8 mouse cellular contexts compared by ENCODE assay signal in the genomic region with DNA sequence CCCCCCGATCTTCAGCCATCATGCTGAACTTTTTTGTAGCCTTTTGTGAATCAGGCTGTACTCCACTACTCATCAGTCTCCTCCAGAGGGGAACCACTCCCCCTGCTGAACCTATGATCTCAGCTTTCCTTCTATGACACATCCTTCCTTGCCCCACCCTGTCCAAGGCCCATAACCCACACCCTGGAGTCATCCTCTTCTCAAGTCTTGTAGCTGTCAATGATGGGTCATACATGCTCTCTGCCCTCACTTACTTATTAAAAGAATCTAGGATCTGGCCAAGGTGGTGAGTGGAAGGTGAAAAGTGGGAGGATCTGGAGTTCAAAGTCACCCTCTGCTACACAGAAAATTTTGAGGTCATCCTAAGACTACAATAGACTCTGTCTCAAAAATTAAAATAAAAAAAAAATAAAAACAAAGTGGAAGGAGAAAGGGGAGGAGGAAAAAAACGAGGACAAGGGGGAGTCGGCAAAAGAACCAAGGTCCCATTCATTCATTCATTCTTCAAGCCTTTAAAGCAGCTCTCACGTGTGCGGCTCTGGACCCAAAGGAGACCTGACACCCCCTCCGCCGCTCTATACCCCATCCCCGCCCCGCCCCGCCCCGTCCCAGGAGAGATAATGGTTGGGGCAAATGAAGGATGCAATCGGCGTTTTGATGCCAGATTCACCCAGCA. TPM values are rescaled to one million over a fixed set of nuclear protein-coding genes. Genes with fewer than 3 reads are reported as not detected.
DNase-seq lines count a peak whose midpoint lies in the region; ATAC-seq lines count a peak whose summit lies in the region.

No protein-coding gene starts in this region.

- intact Hi-C loops in left cerebral cortex, postnatal 36 days (cut with DNase I), result no loop called here

- H3K4me1 ChIP-seq in neural tube, embryonic 11.5 days (ENCODE audit: control insufficient read depth, insufficient read depth, low read length), result peaks cover 2% of the 10 kb centered on the region; the same call in 1 of the 2 replicates
- 0 out of 2 replicates have a peak, but pooled peaks cover 2% of the 10 kb centered on the region for H3K4me1 ChIP-seq in forebrain, embryonic 11.5 days (replicated peaks; ENCODE audit: control insufficient read depth, insufficient read depth, low read length)
- peaks cover 7% of the 10 kb centered on the region for H3K4me1 ChIP-seq in limb, embryonic 13.5 days
- 0 out of 2 replicates have a peak, but pooled peaks cover 4% of the 10 kb centered on the region for H3K4me1 ChIP-seq in stomach, embryonic 14.5 days (ENCODE audit: control insufficient read depth, insufficient read depth, low read length)

- no peak overlapping the region for H3K27ac ChIP-seq in neural tube, embryonic 11.5 days (ENCODE audit: low read depth, low read length)
- no peak overlapping the region for H3K27ac ChIP-seq in forebrain, embryonic 11.5 days (ENCODE audit: low read depth, low read length)
- no peak overlapping the region for H3K27ac ChIP-seq in limb, embryonic 13.5 days
- no peak overlapping the region for H3K27ac ChIP-seq in stomach, embryonic 14.5 days (ENCODE audit: low read length)

- peak overlapping the region; percentile 46 for H3K4me2 ChIP-seq in neural tube, embryonic 11.5 days (ENCODE audit: low read depth)
- peak overlapping the region; percentile 52 for H3K4me2 ChIP-seq in forebrain, embryonic 11.5 days (ENCODE audit: low read depth, low read length, severe bottlenecking)
- peak overlapping the region; percentile 64 for H3K4me2 ChIP-seq in limb, embryonic 13.5 days (replicated peaks)
- peak overlapping the region; percentile 60 for H3K4me2 ChIP-seq in stomach, embryonic 14.5 days (replicated peaks; ENCODE audit: low read depth, low read length)

- WGBS in neural tube, embryonic 11.5 days, result 11% methylated on average over 12 of the region's 13 CpGs
- 8% methylated on average over 13 of the region's 13 CpGs for WGBS in forebrain, embryonic 11.5 days
- 5% methylated on average over 13 of the region's 13 CpGs for WGBS in limb, embryonic 13.5 days
- WGBS in stomach, embryonic 14.5 days, result 8% methylated on average over 13 of the region's 13 CpGs

- H3K36me3 ChIP-seq in neural tube, embryonic 11.5 days (ENCODE audit: control insufficient read depth, insufficient read depth, low read length), result no peaks in the 10 kb centered on the region
- H3K36me3 ChIP-seq in forebrain, embryonic 11.5 days (ENCODE audit: control insufficient read depth, insufficient read depth, low read length), result no peaks in the 10 kb centered on the region
- no peaks in the 10 kb centered on the region for H3K36me3 ChIP-seq in limb, embryonic 13.5 days
- H3K36me3 ChIP-seq in stomach, embryonic 14.5 days (ENCODE audit: control insufficient read depth, insufficient read depth, low read length), result no peaks in the 10 kb centered on the region

- no peaks in the 10 kb centered on the region for H3K9me3 ChIP-seq in neural tube, embryonic 11.5 days (ENCODE audit: control insufficient read depth, low read length)
- no peaks in the 10 kb centered on the region for H3K9me3 ChIP-seq in forebrain, embryonic 11.5 days (ENCODE audit: control insufficient read depth, low read length)
- no peaks in the 10 kb centered on the region for H3K9me3 ChIP-seq in limb, embryonic 13.5 days
- no peaks in the 10 kb centered on the region for H3K9me3 ChIP-seq in stomach, embryonic 14.5 days (ENCODE audit: control insufficient read depth, low read depth, low read length)

- no peak overlapping the region for H3K9ac ChIP-seq in neural tube, embryonic 11.5 days (ENCODE audit: low read length)
- peak overlapping the region; percentile 53; the same call in 1 of the 2 replicates for H3K9ac ChIP-seq in forebrain, embryonic 11.5 days (ENCODE audit: low read length)
- H3K9ac ChIP-seq in limb, embryonic 13.5 days, result peak overlapping the region; percentile 63
- H3K9ac ChIP-seq in stomach, embryonic 14.5 days (replicated peaks; ENCODE audit: low read depth, low read length), result peak overlapping the region; percentile 15; the same call in 1 of the 2 replicates

- DNase-seq in adrenal gland, adult 8-10 months, result peak; percentile 26
- DNase-seq in adrenal gland, postnatal 4 days (ENCODE audit: low spot score in 2 of 2), result no peak
- DNase-seq in neural tube, embryonic 11.5 days (ENCODE audit: low spot score), result no peak
- DNase-seq in neural tube, embryonic 10.5 days (ENCODE audit: extremely low spot score, low spot score), result no peak
- DNase-seq in forebrain, embryonic 11.5 days (ENCODE audit: low spot score), result no peak
- no peak for DNase-seq in left cerebral cortex, postnatal 36 days (ENCODE audit: low spot score in 2 of 2)

- ATAC-seq in neural tube, embryonic 11.5 days (ENCODE audit: insufficient read depth, low FRiP score, low TSS enrichment), result no peak
- no peak for ATAC-seq in forebrain, embryonic 11.5 days (replicated peaks; ENCODE audit: low FRiP score)
- no peak for ATAC-seq in limb, embryonic 13.5 days (ENCODE audit: low FRiP score, low read depth)
- ATAC-seq in stomach, embryonic 14.5 days (ENCODE audit: insufficient number of reproducible peaks, insufficient read depth, low FRiP score, low read depth), result no peak

- peak overlapping the region; percentile 83 for H3K4me3 ChIP-seq in neural tube, embryonic 11.5 days (ENCODE audit: low read depth, low read length)
- H3K4me3 ChIP-seq in forebrain, embryonic 11.5 days (ENCODE audit: low read depth, low read length), result peak overlapping the region; percentile 63
- peak overlapping the region; percentile 86 for H3K4me3 ChIP-seq in limb, embryonic 13.5 days
- H3K4me3 ChIP-seq in stomach, embryonic 14.5 days (ENCODE audit: low read depth, low read length), result peak overlapping the region; percentile 80

- H3K27me3 ChIP-seq in neural tube, embryonic 11.5 days (ENCODE audit: control insufficient read depth, insufficient read depth, low read length), result no peaks in the 10 kb centered on the region
- no peaks in the 10 kb centered on the region for H3K27me3 ChIP-seq in forebrain, embryonic 11.5 days (ENCODE audit: control insufficient read depth, insufficient read depth, low read length)
- no peaks in the 10 kb centered on the region for H3K27me3 ChIP-seq in limb, embryonic 13.5 days
- H3K27me3 ChIP-seq in stomach, embryonic 14.5 days (ENCODE audit: control insufficient read depth, insufficient read depth, low read length), result no peaks in the 10 kb centered on the region

RNA-seq across cellular contexts. Expression of a gene that starts 1.1 kb away (rescaled TPM):
- total RNA-seq in adrenal gland, adult 8-10 months (2022), result 10 to 100 TPM; 40.0 to 81.6 (median 54.5) TPM
- total RNA-seq in adrenal gland, postnatal 4 days (2021), result 10 to 100 TPM; 46.2 to 47.0 TPM
- polyA plus RNA-seq in neural tube, embryonic 11.5 days (2014; fragmentation: Nextera tagmentation; extraction: Ambion mirVana), result 36.1 and 39.0 TPM in 2 replicates
- 32.6 and 32.8 TPM in 2 replicates for polyA plus RNA-seq in forebrain, embryonic 11.5 days (2014; fragmentation: Nextera tagmentation; extraction: Ambion mirVana)
- polyA plus RNA-seq in limb, embryonic 13.5 days (2015; fragmentation: Nextera tagmentation; extraction: Ambion mirVana), result 31.3 and 34.0 TPM in 2 replicates
- 20.2 and 20.8 TPM in 2 replicates for polyA plus RNA-seq in stomach, embryonic 14.5 days (2014; fragmentation: Nextera tagmentation; extraction: Ambion mirVana)
- 100 to 1,000 TPM; 104 to 117 TPM for total RNA-seq in left cerebral cortex, postnatal 36 days (2021)

RNA-seq across cellular contexts. Expression of a gene that starts 31.4 kb away (rescaled TPM):
- 1 to 10 TPM in 1 of 4 experiments, under 1 TPM in 3; 0.35 to 1.2 (median 0.67) TPM for total RNA-seq in adrenal gland, adult 8-10 months (2022)
- total RNA-seq in adrenal gland, postnatal 4 days (2021), result under 1 TPM in 1 of 2 experiments, not detected in 1; 0.54 TPM
- not detected in 2 replicates for polyA plus RNA-seq in neural tube, embryonic 11.5 days (2014; fragmentation: Nextera tagmentation; extraction: Ambion mirVana)
- not detected in 2 replicates for polyA plus RNA-seq in forebrain, embryonic 11.5 days (2014; fragmentation: Nextera tagmentation; extraction: Ambion mirVana)
- polyA plus RNA-seq in limb, embryonic 13.5 days (2015; fragmentation: Nextera tagmentation; extraction: Ambion mirVana), result not detected in 2 replicates
- not detected in 2 replicates for polyA plus RNA-seq in stomach, embryonic 14.5 days (2014; fragmentation: Nextera tagmentation; extraction: Ambion mirVana)
- not detected for total RNA-seq in left cerebral cortex, postnatal 36 days (2021)

RNA-seq across cellular contexts. Expression of a gene that starts 51.9 kb away (rescaled TPM):
- 10 to 100 TPM in 2 of 4 experiments, 1 to 10 TPM in 2; 5.8 to 12.8 (median 9.8) TPM for total RNA-seq in adrenal gland, adult 8-10 months (2022)
- total RNA-seq in adrenal gland, postnatal 4 days (2021), result 10 to 100 TPM in 1 of 2 experiments, 1 to 10 TPM in 1; 9.6 to 10.6 TPM
- polyA plus RNA-seq in neural tube, embryonic 11.5 days (2014; fragmentation: Nextera tagmentation; extraction: Ambion mirVana), result 30.6 and 34.6 TPM in 2 replicates
- polyA plus RNA-seq in forebrain, embryonic 11.5 days (2014; fragmentation: Nextera tagmentation; extraction: Ambion mirVana), result 42.8 and 47.3 TPM in 2 replicates
- polyA plus RNA-seq in limb, embryonic 13.5 days (2015; fragmentation: Nextera tagmentation; extraction: Ambion mirVana), result 1.3 and 1.6 TPM in 2 replicates
- polyA plus RNA-seq in stomach, embryonic 14.5 days (2014; fragmentation: Nextera tagmentation; extraction: Ambion mirVana), result 6.3 and 8.9 TPM in 2 replicates
- 10 to 100 TPM; 47.8 to 48.7 TPM for total RNA-seq in left cerebral cortex, postnatal 36 days (2021)

RNA-seq across cellular contexts. Expression of a gene that starts 59.7 kb away (rescaled TPM):
- 1 to 10 TPM; 1.2 to 4.3 (median 2.1) TPM for total RNA-seq in adrenal gland, adult 8-10 months (2022)
- 1 to 10 TPM; 1.0 to 2.1 TPM for total RNA-seq in adrenal gland, postnatal 4 days (2021)
- not detected in 2 replicates for polyA plus RNA-seq in neural tube, embryonic 11.5 days (2014; fragmentation: Nextera tagmentation; extraction: Ambion mirVana)
- not detected in 2 replicates for polyA plus RNA-seq in forebrain, embryonic 11.5 days (2014; fragmentation: Nextera tagmentation; extraction: Ambion mirVana)
- polyA plus RNA-seq in limb, embryonic 13.5 days (2015; fragmentation: Nextera tagmentation; extraction: Ambion mirVana), result not detected in 2 replicates
- polyA plus RNA-seq in stomach, embryonic 14.5 days (2014; fragmentation: Nextera tagmentation; extraction: Ambion mirVana), result not detected in 2 replicates
- not detected for total RNA-seq in left cerebral cortex, postnatal 36 days (2021)
